Mouse (Mus musculus) ZHBTc4 (cell line): Measurements from ENCODE around the gene Sumf1.
A peak's percentile ranks its signal among the peaks of the same experiment; 100 is the strongest.

Source experiments
- DNase-seq: peaks from one replicate; pipeline ENCODE4 v3.0.0-alpha.2; 2011; ENCODE audit warnings: low read depth, low spot score

Sumf1 gene

GRCm38 (mm10) chr6:108206914-108207566 is 21.7 kb upstream of the Sumf1 start:
- no peak for DNase-seq

- no peak for DNase-seq
Measured at GRCm38 (mm10) chr6:108206145-108206544, 20.8 kb upstream of the Sumf1 start.

- DNase-seq, result no peak
Measured at GRCm38 (mm10) chr6:108204322-108204721, 18.9 kb upstream of the Sumf1 start.

GRCm38 (mm10) chr6:108198286-108198685 is 12.9 kb upstream of the Sumf1 start:
- DNase-seq, result no peak

GRCm38 (mm10) chr6:108197117-108197516 is 11.7 kb upstream of the Sumf1 start:
- no peak for DNase-seq

- DNase-seq, result no peak
Measured at GRCm38 (mm10) chr6:108196665-108197064, 11.3 kb upstream of the Sumf1 start.

GRCm38 (mm10) chr6:108192632-108193031 is 7.2 kb upstream of the Sumf1 start:
- no peak for DNase-seq

- no peak for DNase-seq
Measured at GRCm38 (mm10) chr6:108190690-108191089, 5.3 kb upstream of the Sumf1 start.

- no peak for DNase-seq
Measured at GRCm38 (mm10) chr6:108185685-108186009, 265 bp upstream of the Sumf1 start.

- no peak for DNase-seq
Measured at GRCm38 (mm10) chr6:108179087-108179486, 6.3 kb downstream of the Sumf1 start.

- no peak for DNase-seq
Measured at GRCm38 (mm10) chr6:108174181-108174580, 11.2 kb downstream of the Sumf1 start.

GRCm38 (mm10) chr6:108172219-108172618 is 13.2 kb downstream of the Sumf1 start:
- peak; percentile 63 for DNase-seq

- no peak for DNase-seq
Measured at GRCm38 (mm10) chr6:108169466-108169865, 15.9 kb downstream of the Sumf1 start.

- DNase-seq, result no peak
Measured at GRCm38 (mm10) chr6:108168723-108169122, 16.7 kb downstream of the Sumf1 start.

GRCm38 (mm10) chr6:108167946-108168680 is 17.3 kb downstream of the Sumf1 start:
- peak; percentile 19 for DNase-seq

GRCm38 (mm10) chr6:108165598-108165997 is 19.8 kb downstream of the Sumf1 start:
- no peak for DNase-seq

- no peak for DNase-seq
Measured at GRCm38 (mm10) chr6:108164935-108165334, 20.4 kb downstream of the Sumf1 start.

- no peak for DNase-seq
Measured at GRCm38 (mm10) chr6:108160608-108161007, 24.8 kb downstream of the Sumf1 start.

- DNase-seq, result no peak
Measured at GRCm38 (mm10) chr6:108156881-108157280, 28.5 kb downstream of the Sumf1 start.

- DNase-seq, result no peak
Measured at GRCm38 (mm10) chr6:108154243-108154642, 31.1 kb downstream of the Sumf1 start.

GRCm38 (mm10) chr6:108152661-108153269 is 32.6 kb downstream of the Sumf1 start:
- no peak for DNase-seq

- DNase-seq, result no peak
Measured at GRCm38 (mm10) chr6:108152081-108152480, 33.3 kb downstream of the Sumf1 start.

GRCm38 (mm10) chr6:108149235-108149634 is 36.1 kb downstream of the Sumf1 start:
- DNase-seq, result no peak
